Mouse (Mus musculus) stomach, postnatal 0 days (tissue): ENCODE measurements around the gene Serpinb6e. TPM values are rescaled to one million over a fixed set of nuclear protein-coding genes. Genes with fewer than 3 reads are reported as not detected.
A peak's percentile ranks its signal among the peaks of the same experiment; 100 is the strongest.

Source experiments
- ATAC-seq: fragments of 200-750 bp; cut with Nextera tagmentation; 2 replicates; pipeline ENCODE4 v1.8.0; 2017; ENCODE audit not compliant: low FRiP score, low TSS enrichment
- DNase-seq: peaks from one replicate; pipeline ENCODE4 v3.0.0-alpha.2; 2016; ENCODE audit warnings: low spot score
- H3K27ac ChIP-seq: fragments of 300-500 bp; sonication (generic); replicated peaks from 2 replicates; pipeline ENCODE4 v1.5.1; 2014; ENCODE audit warnings: mild to moderate bottlenecking, control low read depth
- H3K27me3 ChIP-seq: fragments of 300-500 bp; sonication (generic); 2 replicates; pipeline ENCODE4 v1.6.1; 2014; ENCODE audit warnings: low read length; ENCODE audit not compliant: control insufficient read depth, insufficient read depth
- H3K36me3 ChIP-seq: fragments of 300-500 bp; sonication (generic); 2 replicates; pipeline ENCODE4 v1.6.1; 2014; ENCODE audit warnings: low read length, mixed read lengths; ENCODE audit not compliant: control insufficient read depth, insufficient read depth
- H3K4me1 ChIP-seq: fragments of 300-500 bp; sonication (generic); replicated peaks from 2 replicates; pipeline ENCODE4 v1.6.1; 2014; ENCODE audit warnings: antibody characterized with exemption; ENCODE audit not compliant: control insufficient read depth, insufficient read depth
- H3K4me2 ChIP-seq: fragments of 300-500 bp; sonication (generic); replicated peaks from 2 replicates; pipeline ENCODE4 v1.6.1; 2014; ENCODE audit warnings: low read depth, mild to moderate bottlenecking, control low read depth, moderate library complexity
- H3K4me3 ChIP-seq: fragments of 300-500 bp; sonication (generic); 2 replicates; pipeline ENCODE4 v1.5.1; 2014; ENCODE audit warnings: low read depth, low read length, control low read depth
- H3K9ac ChIP-seq: fragments of 300-500 bp; sonication (generic); 2 replicates; pipeline ENCODE4 v1.6.1; 2014; ENCODE audit warnings: mild to moderate bottlenecking, low read length, control low read depth, mixed read lengths
- H3K9me3 ChIP-seq: fragments of 300-500 bp; sonication (generic); 2 replicates; pipeline ENCODE4 v1.6.1; 2016; ENCODE audit warnings: low read length; ENCODE audit not compliant: control insufficient read depth
- CTCF ChIP-seq: IDR thresholded peaks from 2 replicates; pipeline ENCODE4 v1.5.1; 2016; ENCODE audit warnings: antibody characterized with exemption, low read depth, mild to moderate bottlenecking, moderate library complexity
- EP300 ChIP-seq: optimal IDR thresholded peaks from 2 replicates; pipeline ENCODE3; 2016; ENCODE audit warnings: antibody characterized with exemption
- WGBS: fragments of 180-500 bp; shearing (Covaris S2); extraction: QIAGEN DNeasy Blood & Tissue Kit; methylation state at CpG from one replicate; pipeline ENCODE4 v1.1.7; 2014; 5-methylcytosine and 5-hydroxymethylcytosine counted together
- polyA plus RNA-seq: library from polyadenylated mRNA; unstranded; fragments of >200 nt; fragmentation: Nextera tagmentation; extraction: Ambion mirVana; gene quantifications from 2 replicates; pipeline ENCODE4 v1.2.1, GENCODE M21; 2015

Gene Serpinb6e
- polyA plus RNA-seq, result not detected in 2 replicates

DNA sequence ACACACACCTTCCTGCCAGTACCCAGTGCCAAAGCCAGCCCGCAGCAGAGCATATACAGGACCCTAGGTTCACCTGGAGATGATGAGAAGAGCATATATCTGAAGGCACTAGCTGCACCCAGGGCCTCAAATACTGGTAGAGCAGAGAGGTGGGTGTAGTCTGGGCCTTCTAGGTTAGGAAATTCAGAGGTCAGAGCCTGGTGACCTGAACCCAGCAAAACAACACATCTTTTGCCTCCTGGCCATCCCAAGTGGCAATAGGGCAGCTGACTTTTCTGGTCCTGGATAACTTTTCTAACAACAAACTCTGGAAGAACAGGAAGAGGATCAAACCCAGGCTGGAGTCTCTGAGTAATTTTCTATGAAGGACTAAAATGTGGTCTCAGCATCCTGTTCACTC, at the start of gene Serpinb6e:
Serpinb6e (minus strand) TSS at position 101 of the 400 bp plus-strand sequence.
- H3K27me3 ChIP-seq, result no peaks in the 10 kb centered on the region
- whole genome bisulfite sequencing, result 60% methylated on average over 1 of the region's 1 CpGs

GRCm38 (mm10) chr13:33830751-33831150, 12.5 kb downstream of the Serpinb6e start:
- Histone ChIP-seq H3K4me2 (no peak overlapping the region), H3K27me3 (no peaks in the 10 kb centered on the region), H3K36me3 (no peaks in the 10 kb centered on the region), H3K9me3 (no peaks in the 10 kb centered on the region), H3K9ac (no peak overlapping the region), H3K27ac (no peak overlapping the region), H3K4me1 (no peaks in the 10 kb centered on the region), H3K4me3 (no peak overlapping the region)
- ATAC-seq (no peak), DNase-seq (no peak)
- 75% methylated on average over 2 of the region's 2 CpGs for WGBS
- TF ChIP-seq CTCF (no peak), EP300 (no peak)

More for the DNA sequence above, at the start of gene Serpinb6e:
- no peaks in the 10 kb centered on the region for H3K4me1 ChIP-seq
- ATAC-seq (no peak), DNase-seq (no peak)
- TF ChIP-seq CTCF (no peak), EP300 (no peak)
- no peaks in the 10 kb centered on the region for H3K9me3 ChIP-seq
- no peak within 1 kb of the TSS for H3K27ac ChIP-seq
- H3K4me2 ChIP-seq, result no peak within 1 kb of the TSS
- no peak within 1 kb of the TSS for H3K9ac ChIP-seq
- H3K36me3 ChIP-seq, result no peaks in the 10 kb centered on the region
- no peak within 1 kb of the TSS for H3K4me3 ChIP-seq

DNA sequence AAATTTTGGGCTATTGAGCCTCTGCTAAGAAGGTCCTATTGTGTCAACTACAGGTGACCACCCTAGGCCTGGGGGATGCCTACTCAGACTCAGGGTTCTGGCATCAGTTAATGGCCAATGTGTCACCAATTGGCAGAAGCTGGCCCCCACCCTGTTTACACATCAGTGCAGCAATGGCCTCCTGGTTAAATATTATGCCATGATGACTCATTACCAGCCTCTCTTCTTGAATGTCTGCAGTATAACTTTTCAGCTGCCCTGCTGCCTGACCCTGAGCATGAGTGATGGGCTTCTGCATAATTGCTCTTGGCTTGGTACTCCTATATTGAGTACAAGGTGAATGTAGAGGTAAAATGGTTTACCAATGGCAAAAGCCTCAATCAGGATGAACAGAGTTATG, 19.8 kb downstream of the Serpinb6e start:
- Histone ChIP-seq H3K9me3 (no peaks in the 10 kb centered on the region), H3K4me2 (no peak overlapping the region), H3K27ac (no peak overlapping the region), H3K36me3 (no peaks in the 10 kb centered on the region), H3K4me1 (no peaks in the 10 kb centered on the region), H3K4me3 (no peak overlapping the region), H3K9ac (no peak overlapping the region), H3K27me3 (no peaks in the 10 kb centered on the region)
- TF ChIP-seq CTCF, result no peak
- TF ChIP-seq EP300, result no peak
- ATAC-seq (no peak), DNase-seq (no peak)

- no peak for DNase-seq
- H3K9ac ChIP-seq, result no peak overlapping the region
- no peak overlapping the region for H3K4me2 ChIP-seq
- H3K4me1 ChIP-seq, result no peaks in the 10 kb centered on the region
- H3K9me3 ChIP-seq, result no peaks in the 10 kb centered on the region
- H3K27me3 ChIP-seq, result no peaks in the 10 kb centered on the region
- ATAC-seq, result no peak
- no peak overlapping the region for H3K4me3 ChIP-seq
- 66% methylated on average over 5 of the region's 5 CpGs for WGBS
- H3K36me3 ChIP-seq, result no peaks in the 10 kb centered on the region
- H3K27ac ChIP-seq, result no peak overlapping the region
- TF ChIP-seq CTCF, result peak; percentile 38
- no peak for TF ChIP-seq EP300
Observed at GRCm38 (mm10) chr13:33821490-33822143, 21.6 kb downstream of the Serpinb6e start.

Other genes with a start within 250 kb of the Serpinb6e start
- gene Serpinb6d, start 182.0 kb downstream of the Serpinb6e start, polyA plus RNA-seq, result not detected in 2 replicates
- gene Serpinb6c, start 62.3 kb upstream of the Serpinb6e start, polyA plus RNA-seq, result 0.15 and 0.21 TPM in 2 replicates
- 13.9 and 14.1 TPM in 2 replicates for gene Nqo2, start 121.3 kb upstream of the Serpinb6e start, polyA plus RNA-seq
- gene Ripk1, start 159.0 kb upstream of the Serpinb6e start, polyA plus RNA-seq, result 13.2 and 13.5 TPM in 2 replicates
- 82.7 and 83.1 TPM in 2 replicates for gene Serpinb6a, start 159.4 kb upstream of the Serpinb6e start, polyA plus RNA-seq
- 36.9 and 37.2 TPM in 2 replicates for gene Bphl, start 194.2 kb upstream of the Serpinb6e start, polyA plus RNA-seq
- 187 and 196 TPM in 2 replicates for gene Tubb2a, start 234.6 kb upstream of the Serpinb6e start, polyA plus RNA-seq